Mouse (Mus musculus): ENCODE measurements at regions not wholly inside any gene's neighbourhood (a gene's known extent, or its start where the extent isn't known, plus 50 kb on each side); places are given as distances from the start of the nearest gene placed in this dataset.

DNA sequence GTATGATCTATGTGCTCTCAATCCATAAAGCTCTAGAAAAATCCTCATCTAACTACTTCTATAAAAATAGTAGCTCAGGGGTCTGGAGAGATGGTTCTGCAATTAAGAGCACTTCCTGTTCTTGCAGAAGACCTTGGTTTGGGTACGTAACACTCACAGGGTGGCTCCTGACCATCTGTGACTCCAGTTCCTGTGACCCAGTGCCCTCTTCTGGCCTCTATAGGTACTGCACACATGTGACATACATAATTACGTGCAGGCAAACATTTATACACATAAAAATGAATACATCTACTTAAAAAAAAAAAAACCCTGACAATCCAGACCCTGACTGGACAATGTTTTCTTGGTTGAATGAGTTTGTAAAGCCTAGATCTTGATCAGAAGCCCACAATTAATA, 347.2 kb upstream of the Tmpo start:
- H3K9ac ChIP-seq: no peak overlapping the region
- no peak overlapping the region for H3K4me3 ChIP-seq
- 0 out of 2 replicates have a peak, but pooled peaks cover 3% of the 10 kb centered on the region for H3K9me3 ChIP-seq
- H3K27ac ChIP-seq: no peak overlapping the region
- H3K36me3 ChIP-seq: no peaks in the 10 kb centered on the region
- no peak overlapping the region for H3K4me2 ChIP-seq (replicated peaks)
- 76% methylated on average over 2 of the region's 2 CpGs for WGBS
- H3K4me1 ChIP-seq: no peaks in the 10 kb centered on the region
- ATAC-seq (ENCODE audit: low FRiP score, low read depth): no peak
- no peaks in the 10 kb centered on the region for H3K27me3 ChIP-seq

DNA sequence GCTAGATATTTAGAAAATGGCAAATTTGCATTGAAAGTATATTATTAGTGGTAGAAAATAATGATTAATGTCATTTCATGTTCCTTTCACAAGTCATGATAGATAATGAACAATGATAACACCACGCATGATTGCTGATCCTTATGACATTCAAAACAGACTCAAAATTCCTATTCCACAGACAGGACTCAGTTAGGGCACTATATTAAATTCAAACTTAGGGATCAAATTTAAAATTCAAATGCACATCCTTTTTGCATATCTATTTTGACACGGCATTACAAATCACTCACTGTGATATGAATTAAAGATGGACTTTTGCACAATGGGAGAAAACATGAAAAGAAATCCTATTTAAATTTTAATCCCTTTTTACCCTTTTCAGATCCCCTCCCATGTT, 340.1 kb upstream of the Tmpo start:
- Histone ChIP-seq H3K4me2 (replicated peaks) (no peak overlapping the region), H3K4me3 (no peak overlapping the region), H3K9me3 (no peaks in the 10 kb centered on the region), H3K9ac (no peak overlapping the region), H3K36me3 (no peaks in the 10 kb centered on the region), H3K27ac (no peak overlapping the region), H3K4me1 (no peaks in the 10 kb centered on the region), H3K27me3 (no peaks in the 10 kb centered on the region)
- WGBS: 97% methylated on average over 2 of the region's 2 CpGs
- ATAC-seq (ENCODE audit: low FRiP score, low read depth): no peak

DNA sequence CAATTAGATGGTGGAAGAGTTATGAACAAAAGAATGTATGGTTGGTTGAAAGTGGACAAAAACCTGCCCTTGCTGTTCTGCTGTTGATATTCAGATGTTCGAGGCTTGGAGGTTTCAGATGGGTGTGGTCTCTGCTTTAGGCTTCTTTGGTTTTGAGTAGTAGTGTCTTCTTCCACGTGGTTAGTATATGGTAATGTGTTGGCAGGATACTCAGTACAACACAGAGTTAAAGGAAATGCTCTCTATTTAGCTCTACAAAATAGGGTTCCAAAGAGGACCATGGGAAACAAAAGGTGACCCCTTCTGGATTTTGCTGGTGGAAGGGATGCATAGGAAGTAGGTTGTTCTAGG, 333.9 kb upstream of the Tmpo start:
- Histone ChIP-seq H3K27ac (no peak overlapping the region), H3K4me1 (no peaks in the 10 kb centered on the region), H3K4me3 (no peak overlapping the region), H3K27me3 (no peaks in the 10 kb centered on the region), H3K4me2 (replicated peaks) (no peak overlapping the region), H3K9ac (no peak overlapping the region), H3K9me3 (no peaks in the 10 kb centered on the region), H3K36me3 (no peaks in the 10 kb centered on the region)
- no peak for ATAC-seq (ENCODE audit: low FRiP score, low read depth)
- WGBS: 76% methylated on average over 2 of the region's 2 CpGs

DNA sequence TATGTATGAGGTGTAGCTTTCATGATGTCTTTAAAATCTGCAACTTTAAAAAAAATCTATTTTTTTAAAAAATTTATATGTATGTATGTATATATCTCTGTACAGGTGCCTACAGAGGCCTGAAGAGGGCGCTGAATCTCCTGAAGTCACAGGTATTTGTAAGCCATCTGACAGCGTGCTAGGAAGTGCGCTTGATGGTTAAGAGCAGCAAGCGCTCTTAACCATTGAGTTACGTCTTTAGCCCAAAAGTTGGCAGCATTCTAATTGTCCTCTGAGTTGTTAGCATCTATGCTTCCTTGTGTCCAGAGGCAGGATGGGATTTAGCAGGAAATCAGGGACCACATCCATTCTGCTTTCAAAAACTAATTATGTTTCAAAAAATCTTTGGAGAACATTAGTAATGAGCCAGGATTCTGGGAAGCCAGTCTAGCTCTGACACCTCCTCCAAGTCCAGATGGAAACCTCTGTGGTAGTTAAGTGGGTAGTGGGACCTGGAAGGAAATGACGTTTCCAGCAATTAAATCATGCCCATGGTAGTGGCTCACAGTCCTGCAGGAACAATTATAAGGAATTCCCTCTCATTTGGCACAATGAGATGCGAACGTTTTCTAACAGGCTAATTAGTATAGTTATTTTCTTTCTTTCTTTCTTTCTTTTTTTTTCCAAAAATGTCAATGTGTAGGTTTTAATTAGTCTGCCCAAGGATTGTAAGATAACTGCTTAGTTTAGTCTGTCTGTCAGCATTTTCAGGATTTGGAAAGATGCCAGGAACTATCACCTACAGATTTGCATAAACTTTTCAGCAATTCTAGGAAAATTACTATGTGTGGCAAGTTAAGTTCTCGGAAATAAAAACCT, 333.3 kb upstream of the Tmpo start:
- Histone ChIP-seq H3K9me3 (no peaks in the 10 kb centered on the region), H3K9ac (no peak overlapping the region), H3K27me3 (no peaks in the 10 kb centered on the region), H3K4me3 (no peak overlapping the region), H3K27ac (no peak overlapping the region), H3K4me1 (no peaks in the 10 kb centered on the region), H3K36me3 (no peaks in the 10 kb centered on the region), H3K4me2 (replicated peaks) (no peak overlapping the region)
- no peak for ATAC-seq (ENCODE audit: low FRiP score, low read depth)
- WGBS: 75% methylated on average over 9 of the region's 9 CpGs

DNA sequence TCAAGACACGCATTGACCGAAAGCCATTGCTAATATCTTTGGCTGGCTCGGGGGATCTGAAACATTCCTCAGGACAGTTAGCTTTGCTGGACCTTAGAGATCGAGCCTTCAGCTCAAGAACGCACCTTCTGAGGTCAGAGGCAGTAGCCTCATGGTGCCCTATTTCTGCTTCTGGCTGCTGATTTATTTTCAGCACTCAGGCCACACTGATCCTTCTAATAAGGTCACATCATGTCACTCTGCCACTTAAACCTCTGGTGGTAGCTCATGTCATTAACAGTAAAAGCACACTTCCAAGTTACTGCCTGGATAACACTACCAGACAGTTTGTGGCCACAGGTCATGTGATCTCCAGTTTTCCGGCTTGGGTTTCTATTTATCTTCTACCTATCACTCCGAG, 325.9 kb upstream of the Tmpo start:
- H3K9me3 ChIP-seq: no peaks in the 10 kb centered on the region
- 85% methylated on average over 7 of the region's 7 CpGs for WGBS
- ATAC-seq (ENCODE audit: low FRiP score, low read depth): no peak

DNA sequence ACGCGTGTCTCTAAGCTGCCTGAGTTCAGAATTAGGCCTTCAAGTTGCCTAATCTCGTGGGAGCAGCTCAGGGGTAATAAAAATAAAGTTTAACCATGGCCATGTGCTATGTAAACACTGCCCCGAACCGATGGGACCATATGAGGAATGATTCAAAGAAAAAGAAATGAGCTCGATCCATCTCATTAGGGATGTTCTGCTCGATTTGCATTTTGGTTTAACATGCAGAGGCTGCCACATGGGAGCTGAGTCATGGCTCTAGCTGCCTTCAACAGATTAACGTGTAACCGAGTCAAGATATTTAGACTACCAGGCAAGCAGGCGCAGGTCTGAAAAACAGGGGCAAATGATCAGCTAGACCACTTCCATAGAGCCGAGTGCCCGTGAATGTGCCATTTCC, 323.8 kb upstream of the Tmpo start:
- no peak overlapping the region for H3K4me3 ChIP-seq
- no peak overlapping the region for H3K4me2 ChIP-seq (replicated peaks)
- WGBS: 56% methylated on average over 12 of the region's 12 CpGs
- H3K36me3 ChIP-seq: no peaks in the 10 kb centered on the region
- no peak overlapping the region for H3K27ac ChIP-seq
- no peak for ATAC-seq (ENCODE audit: low FRiP score, low read depth)
- H3K4me1 ChIP-seq: no peaks in the 10 kb centered on the region
- no peak overlapping the region for H3K9ac ChIP-seq
- H3K9me3 ChIP-seq: no peaks in the 10 kb centered on the region
- H3K27me3 ChIP-seq: no peaks in the 10 kb centered on the region

More for the DNA sequence above, 325.9 kb upstream of the Tmpo start:
- Histone ChIP-seq H3K4me2 (replicated peaks) (no peak overlapping the region), H3K27me3 (no peaks in the 10 kb centered on the region), H3K4me1 (no peaks in the 10 kb centered on the region), H3K27ac (no peak overlapping the region), H3K4me3 (no peak overlapping the region), H3K36me3 (no peaks in the 10 kb centered on the region), H3K9ac (no peak overlapping the region)

DNA sequence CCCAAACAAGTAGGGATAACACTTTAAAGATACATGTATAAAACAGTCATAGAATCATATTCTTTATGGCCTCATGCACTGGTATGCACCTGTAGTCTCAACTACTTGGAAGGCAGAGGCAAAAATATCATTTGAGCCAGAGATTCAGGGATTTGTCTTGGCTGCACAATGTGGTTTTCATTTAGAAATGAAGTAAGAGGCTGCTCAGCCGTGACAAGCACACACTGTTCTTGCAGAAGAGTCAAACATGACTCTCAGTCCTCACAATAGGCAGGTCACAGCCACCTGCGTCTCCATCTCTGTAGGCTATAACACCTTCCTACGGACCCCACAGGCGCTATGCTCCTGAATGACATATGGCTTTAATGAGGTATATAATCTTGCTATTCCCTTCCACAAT, 317.4 kb upstream of the Tmpo start:
- ATAC-seq (ENCODE audit: low FRiP score, low read depth): no peak

DNA sequence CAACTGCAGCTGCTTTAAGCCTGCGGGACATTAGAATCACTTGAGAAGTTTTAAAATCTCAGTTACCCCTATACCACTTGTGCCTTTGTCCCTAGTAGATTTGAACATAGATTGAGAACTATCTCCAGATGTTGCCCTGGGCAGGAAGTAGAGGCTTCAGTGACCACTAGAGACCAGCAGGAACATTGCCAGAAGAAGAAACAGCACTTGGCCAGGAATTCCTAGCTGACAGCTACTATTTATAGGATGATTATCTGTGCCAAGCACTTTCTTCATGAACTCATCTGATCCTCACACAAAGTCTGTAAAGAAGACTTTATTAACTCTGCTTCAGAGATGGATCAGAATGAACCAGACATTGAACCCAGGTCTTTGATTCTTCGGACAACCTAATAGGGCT, 283.6 kb upstream of the Tmpo start:
- Histone ChIP-seq H3K9ac (no peak overlapping the region), H3K4me2 (replicated peaks) (no peak overlapping the region), H3K9me3 (no peaks in the 10 kb centered on the region), H3K36me3 (no peaks in the 10 kb centered on the region), H3K4me1 (no peaks in the 10 kb centered on the region), H3K27me3 (no peaks in the 10 kb centered on the region), H3K27ac (no peak overlapping the region), H3K4me3 (no peak overlapping the region)
- WGBS: 91% methylated on average over 2 of the region's 2 CpGs
- no peak for ATAC-seq (ENCODE audit: low FRiP score, low read depth)

More for the DNA sequence above, 317.4 kb upstream of the Tmpo start:
- Histone ChIP-seq H3K36me3 (no peaks in the 10 kb centered on the region), H3K4me3 (no peak overlapping the region), H3K9ac (no peak overlapping the region), H3K9me3 (no peaks in the 10 kb centered on the region), H3K4me2 (replicated peaks) (no peak overlapping the region), H3K4me1 (0 out of 2 replicates have a peak, but pooled peaks cover 7% of the 10 kb centered on the region), H3K27me3 (no peaks in the 10 kb centered on the region), H3K27ac (no peak overlapping the region)
- 36% methylated on average over 4 of the region's 4 CpGs for WGBS

DNA sequence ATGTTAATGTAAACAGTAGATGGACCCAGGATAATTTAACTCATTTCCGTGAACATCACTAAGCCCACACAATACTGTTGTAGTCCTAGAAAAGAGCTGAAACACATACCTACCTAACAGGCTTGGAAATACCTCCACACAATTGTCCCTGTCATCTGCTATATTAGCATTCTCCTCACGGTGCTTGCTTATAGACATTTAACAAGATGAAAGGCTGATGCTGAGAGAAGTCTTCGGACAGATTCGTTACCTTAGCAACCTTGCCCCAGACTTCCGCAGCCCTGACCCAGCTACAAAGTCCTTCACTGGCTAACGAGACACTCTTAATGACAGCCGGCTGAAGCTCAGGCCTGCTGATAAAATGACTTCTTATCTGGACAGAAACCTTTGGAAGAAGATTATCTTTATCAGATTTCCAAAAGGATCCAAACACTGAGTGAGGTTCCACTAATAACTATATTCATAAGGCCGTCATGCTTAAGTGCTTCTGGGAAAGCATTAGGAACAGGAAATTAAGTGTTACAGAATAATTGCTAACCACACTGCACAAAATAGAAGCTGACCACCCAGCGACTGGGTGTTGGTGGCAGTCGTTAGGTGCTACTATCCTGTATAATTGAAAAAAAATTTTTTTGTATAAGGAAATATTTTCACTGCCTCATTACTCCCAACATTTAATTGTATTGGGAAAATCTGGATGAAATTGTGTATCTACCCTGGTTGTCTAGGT, 267.0 kb upstream of the Tmpo start:
- H3K36me3 ChIP-seq: no peaks in the 10 kb centered on the region
- H3K27me3 ChIP-seq: no peaks in the 10 kb centered on the region
- no peak overlapping the region for H3K9ac ChIP-seq
- ATAC-seq (ENCODE audit: low FRiP score, low read depth): no peak
- no peaks in the 10 kb centered on the region for H3K4me1 ChIP-seq
- H3K27ac ChIP-seq: no peak overlapping the region
- H3K9me3 ChIP-seq: no peaks in the 10 kb centered on the region
- no peak overlapping the region for H3K4me2 ChIP-seq (replicated peaks)
- H3K4me3 ChIP-seq: no peak overlapping the region
- 28% methylated on average over 10 of the region's 10 CpGs for WGBS

DNA sequence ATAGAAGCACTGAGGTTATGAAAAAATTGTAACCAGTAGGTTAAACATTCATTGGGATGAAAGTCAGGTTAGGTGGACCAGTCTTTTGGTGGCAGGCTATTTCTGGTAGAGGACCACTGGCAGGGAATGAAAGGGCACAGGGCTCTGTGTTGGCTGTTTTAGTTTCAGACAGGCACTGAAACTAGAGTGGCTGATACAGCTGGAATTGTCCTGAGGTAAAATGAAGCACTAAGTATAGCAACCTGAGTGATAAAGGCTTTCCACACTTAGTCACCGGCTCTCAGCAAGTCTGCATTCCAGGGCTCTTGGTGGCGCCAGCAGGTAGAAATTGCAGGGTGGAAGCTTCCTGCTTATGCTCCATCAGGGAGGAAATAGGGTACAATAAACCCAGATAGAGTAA, 262.2 kb upstream of the Tmpo start:
- no peak for ATAC-seq (ENCODE audit: low FRiP score, low read depth)
- H3K4me1 ChIP-seq: no peaks in the 10 kb centered on the region
- H3K9me3 ChIP-seq: no peaks in the 10 kb centered on the region
- H3K36me3 ChIP-seq: no peaks in the 10 kb centered on the region
- H3K4me3 ChIP-seq: no peak overlapping the region
- H3K9ac ChIP-seq: no peak overlapping the region
- no peak overlapping the region for H3K27ac ChIP-seq
- 45% methylated on average over 2 of the region's 2 CpGs for whole genome bisulfite sequencing
- 0 out of 2 replicates have a peak, but pooled peaks cover 2% of the 10 kb centered on the region for H3K27me3 ChIP-seq
- no peak overlapping the region for H3K4me2 ChIP-seq (replicated peaks)

DNA sequence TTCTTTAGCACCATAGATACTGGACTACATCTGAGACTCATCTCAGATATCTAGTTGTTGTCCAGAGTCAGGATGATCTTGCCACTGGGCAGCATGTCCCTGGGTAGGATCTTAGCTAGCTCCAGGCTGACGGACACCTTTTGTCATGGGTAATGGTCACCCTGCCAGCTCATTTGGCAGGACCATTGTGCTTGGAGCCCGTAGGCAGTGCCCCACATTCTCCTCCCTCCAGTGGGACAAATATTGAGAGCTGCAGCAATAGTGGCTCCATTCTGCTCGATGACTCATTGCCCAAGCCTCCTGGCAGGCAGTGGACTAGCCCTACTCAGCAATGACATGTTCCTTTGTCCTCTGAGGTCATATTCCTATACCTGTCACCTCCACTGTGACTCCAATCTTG, 258.9 kb upstream of the Tmpo start:
- H3K36me3 ChIP-seq: no peaks in the 10 kb centered on the region
- peaks cover 19% of the 10 kb centered on the region for H3K4me1 ChIP-seq
- no peaks in the 10 kb centered on the region for H3K9me3 ChIP-seq
- no peak overlapping the region for H3K27ac ChIP-seq
- no peak for ATAC-seq (ENCODE audit: low FRiP score, low read depth)
- H3K27me3 ChIP-seq: 0 out of 2 replicates have a peak, but pooled peaks cover 2% of the 10 kb centered on the region
- H3K9ac ChIP-seq: no peak overlapping the region
- H3K4me3 ChIP-seq: no peak overlapping the region
- 80% methylated on average over 3 of the region's 3 CpGs for WGBS
- no peak overlapping the region for H3K4me2 ChIP-seq (replicated peaks)

DNA sequence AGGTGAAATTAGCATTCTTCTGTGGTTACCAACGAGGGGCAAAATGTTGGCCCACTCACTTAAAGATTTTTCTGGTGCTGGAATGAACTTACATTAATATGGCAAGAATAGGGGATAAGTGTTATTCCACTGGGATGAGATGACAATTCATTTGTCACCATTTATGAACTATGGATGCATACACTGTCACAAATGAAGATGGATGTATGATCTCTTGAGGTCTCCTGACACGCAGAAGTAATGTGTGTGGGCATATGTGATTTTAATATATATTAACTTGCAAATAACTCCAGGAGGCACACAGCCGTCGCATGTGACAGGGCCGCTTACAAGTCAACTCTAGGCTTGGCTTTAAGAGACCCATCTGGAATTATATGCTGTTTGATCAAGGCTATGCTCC, 256.8 kb upstream of the Tmpo start:
- no peak for ATAC-seq (ENCODE audit: low FRiP score, low read depth)
- no peak overlapping the region for H3K9ac ChIP-seq

More for the DNA sequence above, 256.8 kb upstream of the Tmpo start:
- H3K4me1 ChIP-seq: peaks cover 21% of the 10 kb centered on the region
- no peaks in the 10 kb centered on the region for H3K36me3 ChIP-seq
- H3K4me2 ChIP-seq (replicated peaks): no peak overlapping the region
- H3K27ac ChIP-seq: no peak overlapping the region
- no peak overlapping the region for H3K4me3 ChIP-seq
- 0 out of 2 replicates have a peak, but pooled peaks cover 2% of the 10 kb centered on the region for H3K27me3 ChIP-seq
- H3K9me3 ChIP-seq: no peaks in the 10 kb centered on the region
- WGBS: 77% methylated on average over 5 of the region's 5 CpGs

Data from limb, embryonic 13.5 days (tissue).